Mouse (Mus musculus) CD4-positive, CD25-positive, alpha-beta regulatory T cell, adult 4 months (primary cell): ENCODE data around the gene Islr2. TPM values are rescaled to one million over a fixed set of nuclear protein-coding genes. Genes with fewer than 3 reads are reported as not detected.

Experiments used
- ATAC-seq: one replicate; pipeline ENCODE4 v1.8.0; 2017
- polyA plus RNA-seq, 2 experiments: library from polyadenylated mRNA; unstranded; fragments of 100-300 nt; shearing (Covaris generic); gene quantifications; one replicate each; pipeline ENCODE4 v1.2.1; 2017

Islr2 gene
- polyA plus RNA-seq, 2 experiments from 2014 or later: not detected

- no peak for ATAC-seq
Measured at GRCm38 (mm10) chr9:58150733-58151361, 53.3 kb downstream of the Islr2 start.

- no peak for ATAC-seq
Measured at GRCm38 (mm10) chr9:58148806-58149205, 55.3 kb downstream of the Islr2 start.

Other genes starting within 250 kb of the Islr2 start
- not detected for gene Cyp11a1, start 197.9 kb downstream of the Islr2 start, polyA plus RNA-seq
- 1 to 10 TPM; 3.8 to 7.2 TPM for gene Stra6, start 140.5 kb downstream of the Islr2 start, polyA plus RNA-seq
- gene Ccdc33, start 85.5 kb downstream of the Islr2 start, polyA plus RNA-seq: not detected
- 1 to 10 TPM in 1 of 2 experiments, under 1 TPM in 1; 0.77 to 1.2 TPM for gene Islr, start within 50 bp of the Islr2 start, polyA plus RNA-seq
- gene Pml, start 45.5 kb upstream of the Islr2 start, polyA plus RNA-seq: 10 to 100 TPM; 45.9 to 77.9 TPM
- 10 to 100 TPM; 26.0 to 83.0 TPM for gene Stoml1, start 48.8 kb upstream of the Islr2 start, polyA plus RNA-seq
- gene Loxl1, start 108.9 kb upstream of the Islr2 start, polyA plus RNA-seq: not detected
- gene Tbc1d21, start 166.1 kb upstream of the Islr2 start, polyA plus RNA-seq: not detected